Mouse (Mus musculus) limb, embryonic 14.5 days (tissue): Measurements from ENCODE around the gene Epc2. TPM values are rescaled to one million over a fixed set of nuclear protein-coding genes. Genes with fewer than 3 reads are reported as not detected.

ENCODE experiments used
- ATAC-seq: fragments of 200-750 bp; cut with Nextera tagmentation; 2 replicates; pipeline ENCODE4 v1.8.0; 2017; ENCODE audit warnings: low read depth, moderate number of reproducible peaks, moderate TSS enrichment; ENCODE audit not compliant: low FRiP score
- DNase-seq: peaks from one replicate; pipeline ENCODE4 v3.0.0-alpha.2; 2015; ENCODE audit warnings: low spot score
- H3K27ac ChIP-seq: fragments of 300-500 bp; sonication (generic); replicated peaks from 2 replicates; pipeline ENCODE4 v1.5.1; 2014; ENCODE audit warnings: low read depth, mild to moderate bottlenecking, low read length, moderate library complexity, mixed read lengths
- H3K27me3 ChIP-seq: fragments of 300-500 bp; sonication (generic); 2 replicates; pipeline ENCODE4 v1.6.1; 2014; ENCODE audit warnings: low read length, mixed read lengths; ENCODE audit not compliant: control insufficient read depth, insufficient read depth
- H3K36me3 ChIP-seq: fragments of 300-500 bp; sonication (generic); 2 replicates; pipeline ENCODE4 v1.6.1; 2014; ENCODE audit warnings: mild to moderate bottlenecking, low read length, moderate library complexity, mixed read lengths; ENCODE audit not compliant: control insufficient read depth, insufficient read depth
- H3K4me1 ChIP-seq: fragments of 300-500 bp; sonication (generic); 2 replicates; pipeline ENCODE4 v1.6.1; 2014; ENCODE audit warnings: antibody characterized with exemption, low read length, mixed read lengths; ENCODE audit not compliant: control insufficient read depth, insufficient read depth
- H3K4me2 ChIP-seq: fragments of 300-500 bp; sonication (generic); replicated peaks from 2 replicates; pipeline ENCODE4 v1.6.1; 2014; ENCODE audit warnings: low read depth, mild to moderate bottlenecking, low read length, moderate library complexity; ENCODE audit not compliant: severe bottlenecking
- H3K4me3 ChIP-seq: fragments of 300-500 bp; sonication (generic); replicated peaks from 2 replicates; pipeline ENCODE4 v1.5.1; 2014; ENCODE audit warnings: low read length
- H3K9ac ChIP-seq: fragments of 300-500 bp; sonication (generic); 2 replicates; pipeline ENCODE4 v1.6.1; 2014; ENCODE audit warnings: mild to moderate bottlenecking, low read depth, low read length, moderate library complexity; ENCODE audit not compliant: severe bottlenecking
- H3K9me3 ChIP-seq: fragments of 300-500 bp; sonication (generic); 2 replicates; pipeline ENCODE4 v1.6.1; 2016; ENCODE audit warnings: low read length; ENCODE audit not compliant: control insufficient read depth
- POLR2A ChIP-seq: fragments of 200-500 bp; IDR thresholded peaks from 2 replicates; pipeline ENCODE4 v1.8.0; 2012; ENCODE audit warnings: inconsistent platforms, mild to moderate bottlenecking, moderate library complexity, borderline replicate concordance; ENCODE audit not compliant: insufficient read depth, insufficient read length; ENCODE audit errors: extremely low read depth
- WGBS: fragments of 180-500 bp; shearing (Covaris S2); extraction: QIAGEN DNeasy Blood & Tissue Kit; methylation state at CpG from one replicate; pipeline ENCODE4 v1.1.7; 2014; 5-methylcytosine and 5-hydroxymethylcytosine counted together
- polyA plus RNA-seq, 2 experiments: library from polyadenylated mRNA; depleted of rRNA in 1 of 2; stranded (reverse) in 1 of 2; unstranded in 1 of 2; fragments of >200 nt; fragmentation: Nextera tagmentation in 1 of 2; extraction: Ambion mirVana in 1 of 2; gene quantifications; 2 replicates each; pipeline versions ENCODE4 v1.2.1 to v1.2.3; 2012 to 2014

Epc2 gene
- polyA plus RNA-seq, 2 experiments: 11.5 to 17.8 TPM

DNA sequence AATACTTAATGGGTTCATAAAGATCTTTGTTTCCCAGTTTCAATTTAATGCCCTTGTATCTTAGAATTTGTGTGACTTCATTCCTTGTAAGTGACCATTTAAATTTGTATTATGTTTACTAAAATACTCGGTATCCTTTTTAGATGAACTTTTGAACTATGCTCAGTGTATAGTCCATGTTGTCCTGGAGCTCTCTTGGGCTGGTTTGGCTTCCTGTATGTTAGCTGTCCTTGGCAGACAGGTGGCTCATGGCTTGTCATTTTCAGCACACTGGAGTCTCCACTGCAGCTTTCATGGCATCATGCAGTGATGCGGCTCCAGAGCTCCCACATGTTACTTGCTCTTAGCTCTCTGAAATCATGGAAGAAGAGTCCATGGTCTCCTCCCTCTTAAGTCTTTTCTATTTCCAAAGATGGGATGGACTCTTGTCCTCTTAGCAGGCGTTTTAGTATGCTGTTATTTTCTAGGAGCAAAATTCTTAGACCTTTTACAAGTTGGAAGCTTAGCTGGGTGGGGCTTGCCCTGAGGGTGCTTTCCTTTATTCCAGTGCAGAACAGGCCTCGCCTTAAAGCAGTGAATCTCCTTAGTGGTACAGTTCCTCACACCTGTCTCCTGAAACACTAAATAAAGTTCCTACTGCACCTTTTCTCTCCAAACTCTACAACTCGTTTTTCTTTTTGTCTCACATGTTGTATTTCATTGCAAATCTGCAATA is 20.5 kb downstream of the Epc2 start:
- H3K36me3 ChIP-seq: no peaks in the 10 kb centered on the region
- DNase-seq (no peak), ATAC-seq (no peak)
- no peak overlapping the region for H3K4me3 ChIP-seq
- H3K9ac ChIP-seq: no peak overlapping the region
- H3K4me2 ChIP-seq: no peak overlapping the region
- no peak for TF ChIP-seq POLR2A
- H3K27me3 ChIP-seq: no peaks in the 10 kb centered on the region
- no peak overlapping the region for H3K27ac ChIP-seq
- 57% methylated on average over 5 of the region's 5 CpGs for WGBS
- 0 out of 2 replicates have a peak, but pooled peaks cover 2% of the 10 kb centered on the region for H3K4me1 ChIP-seq
- no peaks in the 10 kb centered on the region for H3K9me3 ChIP-seq

- no peak overlapping the region for H3K27ac ChIP-seq
- no peak for TF ChIP-seq POLR2A
- H3K4me2 ChIP-seq: no peak overlapping the region
- WGBS: 81% methylated on average over 6 of the region's 6 CpGs
- no peak overlapping the region for H3K9ac ChIP-seq
- H3K36me3 ChIP-seq: no peaks in the 10 kb centered on the region
- DNase-seq: no peak
- ATAC-seq: no peak
- no peaks in the 10 kb centered on the region for H3K9me3 ChIP-seq
- H3K4me3 ChIP-seq: no peak overlapping the region
- H3K4me1 ChIP-seq: 0 out of 2 replicates have a peak, but pooled peaks cover 2% of the 10 kb centered on the region
- no peaks in the 10 kb centered on the region for H3K27me3 ChIP-seq
Observed at GRCm38 (mm10) chr2:49472443-49472842, 21.2 kb downstream of the Epc2 start.

- DNase-seq: no peak
- no peak for ATAC-seq
- no peaks in the 10 kb centered on the region for H3K9me3 ChIP-seq
- H3K27me3 ChIP-seq: no peaks in the 10 kb centered on the region
- H3K4me3 ChIP-seq: no peak overlapping the region
- no peak for TF ChIP-seq POLR2A
- H3K27ac ChIP-seq: no peak overlapping the region
- H3K36me3 ChIP-seq: no peaks in the 10 kb centered on the region
- no peak overlapping the region for H3K9ac ChIP-seq
- no peaks in the 10 kb centered on the region for H3K4me1 ChIP-seq
- no peak overlapping the region for H3K4me2 ChIP-seq
Observed at GRCm38 (mm10) chr2:49482146-49482545, 30.9 kb downstream of the Epc2 start.

GRCm38 (mm10) chr2:49483382-49483781 is 32.1 kb downstream of the Epc2 start:
- Histone ChIP-seq H3K27me3 (no peaks in the 10 kb centered on the region), H3K36me3 (no peaks in the 10 kb centered on the region), H3K4me1 (no peaks in the 10 kb centered on the region), H3K9me3 (no peaks in the 10 kb centered on the region), H3K4me2 (no peak overlapping the region), H3K4me3 (no peak overlapping the region), H3K27ac (no peak overlapping the region), H3K9ac (no peak overlapping the region)
- WGBS: 89% methylated on average over 5 of the region's 5 CpGs
- DNase-seq: no peak
- no peak for ATAC-seq
- TF ChIP-seq POLR2A: no peak

GRCm38 (mm10) chr2:49501435-49501834 is 50.1 kb downstream of the Epc2 start:
- Histone ChIP-seq H3K4me1 (no peaks in the 10 kb centered on the region), H3K27me3 (no peaks in the 10 kb centered on the region), H3K36me3 (no peaks in the 10 kb centered on the region), H3K4me2 (no peak overlapping the region), H3K9ac (no peak overlapping the region), H3K9me3 (no peaks in the 10 kb centered on the region), H3K4me3 (no peak overlapping the region), H3K27ac (no peak overlapping the region)
- WGBS: 60% methylated on average over 4 of the region's 4 CpGs
- no peak for TF ChIP-seq POLR2A
- ATAC-seq (no peak), DNase-seq (no peak)
